Mouse (Mus musculus) liver, adult 2 months (tissue): Measurements from ENCODE around the gene Usp27x. TPM values are rescaled to one million over a fixed set of nuclear protein-coding genes. Genes with fewer than 3 reads are reported as not detected.

Experiments used
- DNase-seq: peaks from one replicate; pipeline ENCODE4 v3.0.0-alpha.2; 2011; ENCODE audit warnings: low read depth, low spot score; ENCODE audit errors: extremely low read depth
- H3K27ac ChIP-seq: fragments of 200-500 bp; replicated peaks from 2 replicates; pipeline ENCODE4 v1.5.1; 2012; ENCODE audit warnings: low read depth, mild to moderate bottlenecking, control low read depth, inconsistent platforms, low read length; ENCODE audit not compliant: insufficient read depth
- H3K27me3 ChIP-seq: fragments of 200-500 bp; 2 replicates; pipeline ENCODE4 v1.6.1; 2012; ENCODE audit warnings: mild to moderate bottlenecking, moderate library complexity, low read length, inconsistent platforms; ENCODE audit not compliant: control insufficient read depth, insufficient read depth
- H3K36me3 ChIP-seq: fragments of 200-500 bp; 2 replicates; pipeline ENCODE4 v1.6.1; 2012; ENCODE audit warnings: low read length, inconsistent platforms; ENCODE audit not compliant: control insufficient read depth, insufficient read depth
- H3K4me1 ChIP-seq: fragments of 200-500 bp; 2 replicates; pipeline ENCODE4 v1.6.1; 2011; ENCODE audit warnings: low read length; ENCODE audit not compliant: control insufficient read depth, insufficient read depth
- H3K4me3 ChIP-seq: fragments of 200-500 bp; 2 replicates; pipeline ENCODE4 v1.5.1; 2011; ENCODE audit warnings: low read depth, mild to moderate bottlenecking, control low read depth, low read length, moderate library complexity; ENCODE audit not compliant: insufficient read depth
- H3K79me2 ChIP-seq: fragments of 200-500 bp; 2 replicates; pipeline ENCODE4 v1.6.1; 2012; ENCODE audit warnings: inconsistent platforms, mild to moderate bottlenecking, low read length, moderate library complexity; ENCODE audit not compliant: control insufficient read depth, insufficient read depth
- H3K9ac ChIP-seq: fragments of 200-500 bp; 2 replicates; pipeline ENCODE4 v1.6.1; 2012; ENCODE audit warnings: low read depth, mild to moderate bottlenecking, control low read depth, inconsistent platforms, low read length
- CTCF ChIP-seq: fragments of 200-500 bp; IDR thresholded peaks from 2 replicates; pipeline ENCODE4 v1.5.1; 2011; ENCODE audit warnings: low read depth, low read length, control low read depth
- POLR2A ChIP-seq: fragments of 200-500 bp; IDR thresholded peaks from 2 replicates; pipeline ENCODE4 v1.6.1; 2011; ENCODE audit warnings: low read length, control low read depth; ENCODE audit not compliant: insufficient read depth; ENCODE audit errors: extremely low read depth
- WGBS: fragments of 180-500 bp; shearing (Covaris S2); methylation state at CpG from one replicate; pipeline ENCODE4 v1.1.7; 2018; 5-methylcytosine and 5-hydroxymethylcytosine counted together
- polyA plus RNA-seq: library from polyadenylated mRNA; depleted of rRNA; stranded (reverse); fragments of >200 nt; gene quantifications from 2 replicates; pipeline ENCODE4 v1.2.3, GENCODE M21; 2012; rRNA removed
- total RNA-seq: library from RNA; depleted of rRNA; stranded (reverse); fragments of >200 nt; gene quantifications from 2 replicates; pipeline ENCODE4 v1.2.3, GENCODE M21; 2014; rRNA removed

Gene Usp27x
- total and polyA plus RNA-seq, 2 experiments: 0.31 to 0.37 TPM

GRCm38 (mm10) chrX:7412239-7413033, 36.8 kb upstream of the Usp27x start:
- no peaks in the 10 kb centered on the region for H3K27me3 ChIP-seq
- no peak overlapping the region for H3K4me3 ChIP-seq
- TF ChIP-seq POLR2A: no peak
- no peak for TF ChIP-seq CTCF
- no peak overlapping the region for H3K27ac ChIP-seq
- no peaks in the 10 kb centered on the region for H3K36me3 ChIP-seq
- 70% methylated on average over 16 of the region's 16 CpGs for WGBS
- H3K9ac ChIP-seq: no peak overlapping the region
- H3K79me2 ChIP-seq: no peaks in the 10 kb centered on the region
- DNase-seq: no peak
- no peaks in the 10 kb centered on the region for H3K4me1 ChIP-seq

GRCm38 (mm10) chrX:7376586-7376985, 956 bp upstream of the Usp27x start:
- H3K4me1 ChIP-seq: peaks cover 3% of the 10 kb centered on the region; the same call in 1 of the 2 replicates
- no peaks in the 10 kb centered on the region for H3K36me3 ChIP-seq
- H3K27ac ChIP-seq: no peak overlapping the region
- peak overlapping the region; percentile 93 for H3K4me3 ChIP-seq
- DNase-seq: no peak
- 37% methylated on average over 4 of the region's 4 CpGs for WGBS
- TF ChIP-seq POLR2A (no peak), CTCF (no peak)
- H3K27me3 ChIP-seq: no peaks in the 10 kb centered on the region
- no peaks in the 10 kb centered on the region for H3K79me2 ChIP-seq
- H3K9ac ChIP-seq: peak overlapping the region; percentile 50

- Histone ChIP-seq H3K4me3 (peak overlapping the region; percentile 93), H3K27me3 (no peaks in the 10 kb centered on the region), H3K4me1 (peaks cover 3% of the 10 kb centered on the region; the same call in 1 of the 2 replicates), H3K79me2 (no peaks in the 10 kb centered on the region), H3K9ac (peak overlapping the region; percentile 80), H3K27ac (no peak overlapping the region), H3K36me3 (no peaks in the 10 kb centered on the region)
- TF ChIP-seq POLR2A (no peak), CTCF (no peak)
- 0% methylated on average over 11 of the region's 40 CpGs for WGBS
- DNase-seq: no peak
Observed at GRCm38 (mm10) chrX:7375322-7375715, 311 bp downstream of the Usp27x start.

- H3K36me3 ChIP-seq: no peaks in the 10 kb centered on the region
- no peak for DNase-seq
- no peaks in the 10 kb centered on the region for H3K27me3 ChIP-seq
- H3K4me3 ChIP-seq: no peak overlapping the region
- TF ChIP-seq POLR2A: no peak
- peak; percentile 7; the same call in 1 of the 2 replicates for TF ChIP-seq CTCF
- no peaks in the 10 kb centered on the region for H3K79me2 ChIP-seq
- H3K4me1 ChIP-seq: no peaks in the 10 kb centered on the region
- no peak overlapping the region for H3K9ac ChIP-seq
- 80% methylated on average over 2 of the region's 2 CpGs for WGBS
- no peak overlapping the region for H3K27ac ChIP-seq
Observed at GRCm38 (mm10) chrX:7325455-7325854, 50.2 kb downstream of the Usp27x start.

GRCm38 (mm10) chrX:7322288-7322687, 53.3 kb downstream of the Usp27x start:
- TF ChIP-seq POLR2A: no peak
- TF ChIP-seq CTCF: peak; percentile 62
- no peaks in the 10 kb centered on the region for H3K79me2 ChIP-seq
- WGBS: under 1% methylated on average over 7 of the region's 7 CpGs
- no peaks in the 10 kb centered on the region for H3K27me3 ChIP-seq
- H3K4me3 ChIP-seq: no peak overlapping the region
- no peaks in the 10 kb centered on the region for H3K4me1 ChIP-seq
- DNase-seq: peak; percentile 12
- no peak overlapping the region for H3K27ac ChIP-seq
- H3K9ac ChIP-seq: no peak overlapping the region
- H3K36me3 ChIP-seq: no peaks in the 10 kb centered on the region

Other genes starting within 250 kb of the Usp27x start
- 4.5 and 7.5 TPM in 2 replicates for gene Clcn5, start 56.5 kb downstream of the Usp27x start, total RNA-seq
- 0.97 and 1.1 TPM in 2 replicates for gene Clcn5, start 56.5 kb downstream of the Usp27x start, polyA plus RNA-seq
- gene Foxp3, start 197.8 kb upstream of the Usp27x start, total RNA-seq: not detected in 2 replicates
- 0.07 TPM in 1 of 2 replicates, not detected in the other for gene Foxp3, start 197.8 kb upstream of the Usp27x start, polyA plus RNA-seq
- 0.74 and 0.81 TPM in 2 replicates for gene Ppp1r3f, start 198.5 kb upstream of the Usp27x start, total RNA-seq
- 0.50 and 0.80 TPM in 2 replicates for gene Ppp1r3f, start 198.5 kb upstream of the Usp27x start, polyA plus RNA-seq
- 9.1 and 13.2 TPM in 2 replicates for gene Ccdc22, start 229.7 kb upstream of the Usp27x start, total RNA-seq
- 10.8 and 12.3 TPM in 2 replicates for gene Ccdc22, start 229.7 kb upstream of the Usp27x start, polyA plus RNA-seq
- under 0.01 TPM in 2 replicates for gene Cacna1f, start 231.3 kb upstream of the Usp27x start, total RNA-seq
- gene Cacna1f, start 231.3 kb upstream of the Usp27x start, polyA plus RNA-seq: 0.04 TPM in 2 replicates